23 mouse cellular contexts compared by ENCODE assay signal in genomic region chr2:10108535-10109189, GRCm38 (mm10). TPM values are rescaled to one million over a fixed set of nuclear protein-coding genes. Genes with fewer than 3 reads are reported as not detected.
A peak's percentile ranks its signal among the peaks of the same experiment; 100 is the strongest.
DNase-seq lines count a peak whose midpoint lies in the region; ATAC-seq and TF ChIP-seq lines count a peak whose summit lies in the region.
"Had no signal": no experiment of that assay in that cellular context is flagged by ENCODE, and none has a peak within 500 bp of the region (broad histone marks: within the 10 kb centered on the region; RNA-seq: fewer than 3 reads in every experiment).

No protein-coding gene starts in this region.

- no peak for DNase-seq in hindbrain, embryonic 14.5 days (ENCODE audit: low spot score)
- peak; percentile 13 for DNase-seq in lung, embryonic 14.5 days
- no peak for DNase-seq in lung, postnatal 10 days
- peak; percentile 16 for DNase-seq in brain, embryonic 14.5 days (ENCODE audit: low read depth)
- DNase-seq in gastrocnemius, postnatal 10 days, result no peak
- DNase-seq: adrenal gland, adult 2 months; adrenal gland, postnatal 25 days; cerebellum, adult 2 months; cerebellum, postnatal 10 days; forebrain, postnatal 0 days; gastrocnemius, adult 2 months; gastrocnemius, postnatal 36 days; heart, adult 2 months; heart, postnatal 14 days had no signal

- H3K4me1 ChIP-seq in hindbrain, embryonic 14.5 days (replicated peaks; ENCODE audit: control insufficient read depth, insufficient read depth, low read length), result no peaks in the 10 kb centered on the region
- no peaks in the 10 kb centered on the region for H3K4me1 ChIP-seq in hindbrain, embryonic 12.5 days
- H3K4me1 ChIP-seq in lung, embryonic 14.5 days (ENCODE audit: insufficient read depth), result no peaks in the 10 kb centered on the region
- H3K4me1 ChIP-seq in neural tube, embryonic 14.5 days (ENCODE audit: control insufficient read depth, insufficient read depth, low read length), result no peaks in the 10 kb centered on the region
- H3K4me1 ChIP-seq: embryonic facial prominence, embryonic 10.5 days; forebrain, embryonic 13.5 days; heart, embryonic 15.5 days had no signal

- no peak overlapping the region for H3K4me2 ChIP-seq in hindbrain, embryonic 14.5 days (replicated peaks)
- no peak overlapping the region for H3K4me2 ChIP-seq in hindbrain, embryonic 12.5 days (replicated peaks)
- H3K4me2 ChIP-seq in lung, embryonic 14.5 days, result no peak overlapping the region
- no peak overlapping the region for H3K4me2 ChIP-seq in neural tube, embryonic 14.5 days (ENCODE audit: low read depth, low read length)
- H3K4me2 ChIP-seq: forebrain, embryonic 13.5 days; heart, embryonic 11.5 days; heart, embryonic 15.5 days had no signal

- 53% methylated on average over 6 of the region's 6 CpGs for WGBS in hindbrain, embryonic 14.5 days
- 72% methylated on average over 6 of the region's 6 CpGs for WGBS in hindbrain, embryonic 12.5 days
- 73% methylated on average over 6 of the region's 6 CpGs for WGBS in lung, embryonic 14.5 days
- WGBS in neural tube, embryonic 14.5 days, result 46% methylated on average over 6 of the region's 6 CpGs

- H3K36me3 ChIP-seq in hindbrain, embryonic 14.5 days (replicated peaks; ENCODE audit: control insufficient read depth, insufficient read depth), result no peaks in the 10 kb centered on the region
- H3K36me3 ChIP-seq in hindbrain, embryonic 12.5 days, result no peaks in the 10 kb centered on the region
- no peaks in the 10 kb centered on the region for H3K36me3 ChIP-seq in lung, embryonic 14.5 days (ENCODE audit: insufficient read depth)
- no peaks in the 10 kb centered on the region for H3K36me3 ChIP-seq in neural tube, embryonic 14.5 days (ENCODE audit: control insufficient read depth, insufficient read depth, low read length)
- H3K36me3 ChIP-seq: embryonic facial prominence, embryonic 10.5 days; heart, embryonic 15.5 days had no signal

- ATAC-seq in hindbrain, embryonic 14.5 days (ENCODE audit: low FRiP score), result peak; percentile 64; the same call in 1 of the 2 replicates
- no peak for ATAC-seq in hindbrain, embryonic 12.5 days (ENCODE audit: low FRiP score)
- no peak for ATAC-seq in lung, embryonic 14.5 days (ENCODE audit: insufficient read depth)
- ATAC-seq in neural tube, embryonic 14.5 days (ENCODE audit: low read depth), result peak; percentile 87
- ATAC-seq: forebrain, embryonic 13.5 days; forebrain, postnatal 0 days; Patski had no signal

- no peak for TF ChIP-seq POLR2A in brain, embryonic 14.5 days (IDR thresholded peaks at IDR 0.05; ENCODE audit: borderline replicate concordance, extremely low read depth, insufficient read depth, insufficient read length, poor library complexity, severe bottlenecking)

- no peak for TF ChIP-seq CTCF in lung, embryonic 14.5 days (IDR thresholded peaks at IDR 0.05; ENCODE audit: low read depth)
- no peak for TF ChIP-seq CTCF in brain, embryonic 14.5 days (IDR thresholded peaks at IDR 0.05; ENCODE audit: borderline replicate concordance, extremely low read depth, insufficient read depth, insufficient read length)

- no peak overlapping the region for H3K4me3 ChIP-seq in hindbrain, embryonic 14.5 days (replicated peaks; ENCODE audit: low read length)
- no peak overlapping the region for H3K4me3 ChIP-seq in hindbrain, embryonic 12.5 days
- H3K4me3 ChIP-seq in lung, embryonic 14.5 days (ENCODE audit: low read depth, low read length), result no peak overlapping the region
- H3K4me3 ChIP-seq in neural tube, embryonic 14.5 days (ENCODE audit: low read depth, low read length), result no peak overlapping the region
- H3K4me3 ChIP-seq: embryonic facial prominence, embryonic 10.5 days; forebrain, embryonic 13.5 days; gastrocnemius, adult 2 months; heart, adult 2 months; heart, embryonic 15.5 days had no signal

- no peaks in the 10 kb centered on the region for H3K27me3 ChIP-seq in hindbrain, embryonic 14.5 days (ENCODE audit: control insufficient read depth, insufficient read depth, low read length)
- no peaks in the 10 kb centered on the region for H3K27me3 ChIP-seq in hindbrain, embryonic 12.5 days
- H3K27me3 ChIP-seq in lung, embryonic 14.5 days (ENCODE audit: insufficient read depth, low read length), result no peaks in the 10 kb centered on the region
- no peaks in the 10 kb centered on the region for H3K27me3 ChIP-seq in neural tube, embryonic 14.5 days (ENCODE audit: control insufficient read depth, insufficient read depth, low read length)
- H3K27me3 ChIP-seq: CH12.LX; forebrain, embryonic 13.5 days; heart, embryonic 15.5 days had no signal

- no peaks in the 10 kb centered on the region for H3K9me3 ChIP-seq in hindbrain, embryonic 14.5 days (ENCODE audit: control insufficient read depth, low read length)
- no peaks in the 10 kb centered on the region for H3K9me3 ChIP-seq in hindbrain, embryonic 12.5 days (replicated peaks)
- no peaks in the 10 kb centered on the region for H3K9me3 ChIP-seq in lung, embryonic 14.5 days (ENCODE audit: low read depth, low read length)
- no peaks in the 10 kb centered on the region for H3K9me3 ChIP-seq in neural tube, embryonic 14.5 days (ENCODE audit: control insufficient read depth, low read length)
- H3K9me3 ChIP-seq: embryonic facial prominence, embryonic 10.5 days; forebrain, embryonic 13.5 days; heart, embryonic 15.5 days had no signal

- no peak overlapping the region for H3K9ac ChIP-seq in hindbrain, embryonic 14.5 days
- no peak overlapping the region for H3K9ac ChIP-seq in hindbrain, embryonic 12.5 days
- no peak overlapping the region for H3K9ac ChIP-seq in lung, embryonic 14.5 days
- no peak overlapping the region for H3K9ac ChIP-seq in neural tube, embryonic 14.5 days (replicated peaks; ENCODE audit: low read depth, low read length)
- H3K9ac ChIP-seq: forebrain, embryonic 13.5 days; forebrain, postnatal 0 days; heart, embryonic 15.5 days had no signal

- H3K27ac ChIP-seq in hindbrain, embryonic 14.5 days, result peak overlapping the region; percentile 62
- H3K27ac ChIP-seq in hindbrain, embryonic 12.5 days, result no peak overlapping the region
- no peak overlapping the region for H3K27ac ChIP-seq in lung, embryonic 14.5 days (ENCODE audit: low read depth)
- H3K27ac ChIP-seq in neural tube, embryonic 14.5 days (ENCODE audit: low read depth, low read length), result no peak overlapping the region; the same call in 1 of the 2 replicates
- H3K27ac ChIP-seq: embryonic facial prominence, embryonic 10.5 days; forebrain, embryonic 13.5 days; gastrocnemius, adult 2 months; heart, adult 2 months; heart, embryonic 15.5 days had no signal

RNA-seq across cellular contexts. Expression of gene Itih2, which starts 22.5 kb away (rescaled TPM):
- 3.4 and 4.1 TPM in 2 replicates for polyA plus RNA-seq in hindbrain, embryonic 14.5 days (2014; fragmentation: Nextera tagmentation; extraction: Ambion mirVana)
- polyA plus RNA-seq in hindbrain, embryonic 12.5 days (2016; fragmentation: Nextera tagmentation; extraction: Ambion mirVana), result 0.76 and 0.93 TPM in 2 replicates
- 2.6 and 2.7 TPM in 2 replicates for polyA plus RNA-seq in lung, embryonic 14.5 days (2014; fragmentation: Nextera tagmentation; extraction: Ambion mirVana)
- 1.0 and 1.6 TPM in 2 replicates for polyA plus RNA-seq in brain, embryonic 14.5 days (2012; rRNA removed)
- polyA plus RNA-seq in neural tube, embryonic 14.5 days (2014; fragmentation: Nextera tagmentation; extraction: Ambion mirVana), result 0.23 and 4.1 TPM in 2 replicates
- 1 to 10 TPM in 1 of 2 experiments, under 1 TPM in 1; 0.40 to 1.5 TPM for total RNA-seq in gastrocnemius, postnatal 10 days (2021)
- total RNA-seq: CH12.LX; hematopoietic stem cell, adult 5-6 weeks had no signal

RNA-seq across cellular contexts. Expression of gene Kin, which starts 28.3 kb away (rescaled TPM):
- polyA plus RNA-seq in hindbrain, embryonic 14.5 days (2014; fragmentation: Nextera tagmentation; extraction: Ambion mirVana), result 26.5 and 29.1 TPM in 2 replicates
- polyA plus RNA-seq in hindbrain, embryonic 12.5 days (2016; fragmentation: Nextera tagmentation; extraction: Ambion mirVana), result 39.4 and 42.1 TPM in 2 replicates
- 29.2 and 32.3 TPM in 2 replicates for polyA plus RNA-seq in lung, embryonic 14.5 days (2014; fragmentation: Nextera tagmentation; extraction: Ambion mirVana)
- 15.9 and 17.8 TPM in 2 replicates for polyA plus RNA-seq in brain, embryonic 14.5 days (2012; rRNA removed)
- polyA plus RNA-seq in neural tube, embryonic 14.5 days (2014; fragmentation: Nextera tagmentation; extraction: Ambion mirVana), result 26.8 and 29.5 TPM in 2 replicates
- total RNA-seq in gastrocnemius, postnatal 10 days (2021), result 1 to 10 TPM; 6.4 to 9.5 TPM

RNA-seq across cellular contexts. Expression of gene Atp5c1, which starts 28.4 kb away (rescaled TPM):
- polyA plus RNA-seq in hindbrain, embryonic 14.5 days (2014; fragmentation: Nextera tagmentation; extraction: Ambion mirVana), result 649 and 654 TPM in 2 replicates
- 467 and 468 TPM in 2 replicates for polyA plus RNA-seq in hindbrain, embryonic 12.5 days (2016; fragmentation: Nextera tagmentation; extraction: Ambion mirVana)
- polyA plus RNA-seq in lung, embryonic 14.5 days (2014; fragmentation: Nextera tagmentation; extraction: Ambion mirVana), result 552 and 584 TPM in 2 replicates
- 334 and 357 TPM in 2 replicates for polyA plus RNA-seq in brain, embryonic 14.5 days (2012; rRNA removed)
- 612 and 652 TPM in 2 replicates for polyA plus RNA-seq in neural tube, embryonic 14.5 days (2014; fragmentation: Nextera tagmentation; extraction: Ambion mirVana)
- 100 to 1,000 TPM; 647 to 734 TPM for total RNA-seq in gastrocnemius, postnatal 10 days (2021)

RNA-seq across cellular contexts. Expression of gene Itih5, which starts 44.7 kb away (rescaled TPM):
- 10.4 and 10.9 TPM in 2 replicates for polyA plus RNA-seq in hindbrain, embryonic 14.5 days (2014; fragmentation: Nextera tagmentation; extraction: Ambion mirVana)
- 6.0 and 7.7 TPM in 2 replicates for polyA plus RNA-seq in hindbrain, embryonic 12.5 days (2016; fragmentation: Nextera tagmentation; extraction: Ambion mirVana)
- 4.0 and 4.1 TPM in 2 replicates for polyA plus RNA-seq in lung, embryonic 14.5 days (2014; fragmentation: Nextera tagmentation; extraction: Ambion mirVana)
- polyA plus RNA-seq in brain, embryonic 14.5 days (2012; rRNA removed), result 3.1 and 7.3 TPM in 2 replicates
- polyA plus RNA-seq in neural tube, embryonic 14.5 days (2014; fragmentation: Nextera tagmentation; extraction: Ambion mirVana), result 1.4 and 9.5 TPM in 2 replicates
- 10 to 100 TPM; 65.9 to 76.6 TPM for total RNA-seq in gastrocnemius, postnatal 10 days (2021)
- polyA plus RNA-seq: Patski had no signal

Comparison
In these comparisons a context has a peak if more than half of its experiments do, and no peak if none do; other contexts are left out.
1. ATAC-seq: peak in hindbrain, embryonic 14.5 days (single experiment) and neural tube, embryonic 14.5 days (single experiment); none in hindbrain, embryonic 12.5 days (single experiment) and lung, embryonic 14.5 days (single experiment).
2. DNase-seq: peak in lung, embryonic 14.5 days (single experiment) and brain, embryonic 14.5 days (single experiment); none in hindbrain, embryonic 14.5 days (single experiment), lung, postnatal 10 days (single experiment) and gastrocnemius, postnatal 10 days (single experiment).